ENCODE assay signal across 29 mouse cellular contexts in genomic region chr11:88030836-88031235, GRCm38 (mm10). TPM values are rescaled to one million over a fixed set of nuclear protein-coding genes. Genes with fewer than 3 reads are reported as not detected.
DNase-seq lines count a peak whose midpoint lies in the region; ATAC-seq and TF ChIP-seq lines count a peak whose summit lies in the region.
"Had no signal": no experiment of that assay in that cellular context is flagged by ENCODE, and none has a peak within 500 bp of the region (broad histone marks: within the 10 kb centered on the region; RNA-seq: fewer than 3 reads in every experiment).

No protein-coding gene starts in this region.

- no peaks in the 10 kb centered on the region for H3K9me3 ChIP-seq in kidney, postnatal 0 days (replicated peaks; ENCODE audit: low read length)
- H3K9me3 ChIP-seq in kidney, embryonic 14.5 days (ENCODE audit: control insufficient read depth, low read length): no peaks in the 10 kb centered on the region
- H3K9me3 ChIP-seq in ES-Bruce4 (replicated peaks; ENCODE audit: control insufficient read depth, insufficient read depth, low read length, poor library complexity, severe bottlenecking): no peaks in the 10 kb centered on the region
- H3K9me3 ChIP-seq: embryonic facial prominence, embryonic 10.5 days; embryonic facial prominence, embryonic 15.5 days; forebrain, embryonic 15.5 days; heart, embryonic 13.5 days; hindbrain, embryonic 10.5 days; hindbrain, embryonic 15.5 days; limb, embryonic 12.5 days; liver, embryonic 13.5 days; midbrain, embryonic 10.5 days; midbrain, embryonic 15.5 days; neural tube, embryonic 15.5 days; stomach, embryonic 15.5 days had no signal

- TF ChIP-seq POLR2A in ES-Bruce4 (IDR thresholded peaks at IDR 0.05; ENCODE audit: insufficient read depth, low read length): no peak

- no peak overlapping the region for H3K9ac ChIP-seq in kidney, postnatal 0 days (ENCODE audit: low read depth, low read length)
- no peak overlapping the region for H3K9ac ChIP-seq in kidney, embryonic 14.5 days (ENCODE audit: low read depth, low read length)
- H3K9ac ChIP-seq in ES-Bruce4 (ENCODE audit: low read depth, poor library complexity, severe bottlenecking): peak overlapping the region; percentile 0
- H3K9ac ChIP-seq: embryonic facial prominence, embryonic 15.5 days; forebrain, embryonic 15.5 days; heart, embryonic 13.5 days; hindbrain, embryonic 15.5 days; limb, embryonic 12.5 days; liver, embryonic 13.5 days; midbrain, embryonic 15.5 days; neural tube, embryonic 15.5 days; stomach, embryonic 15.5 days had no signal

- TF ChIP-seq EP300 in ES-Bruce4 (IDR thresholded peaks at IDR 0.05; ENCODE audit: insufficient read depth, low read depth, low read length): no peak

- no peaks in the 10 kb centered on the region for H3K27me3 ChIP-seq in kidney, postnatal 0 days (ENCODE audit: insufficient read depth, low read length)
- no peaks in the 10 kb centered on the region for H3K27me3 ChIP-seq in kidney, embryonic 14.5 days (ENCODE audit: control insufficient read depth, insufficient read depth, low read length)
- no peaks in the 10 kb centered on the region for H3K27me3 ChIP-seq in ES-Bruce4 (ENCODE audit: control insufficient read depth, insufficient read depth, low read length, poor library complexity, severe bottlenecking)
- H3K27me3 ChIP-seq: CH12.LX; embryonic facial prominence, embryonic 15.5 days; forebrain, embryonic 15.5 days; heart, embryonic 13.5 days; hindbrain, embryonic 15.5 days; limb, embryonic 12.5 days; liver, embryonic 13.5 days; midbrain, embryonic 15.5 days; neural tube, embryonic 15.5 days; stomach, embryonic 15.5 days had no signal

- no peaks in the 10 kb centered on the region for H3K36me3 ChIP-seq in kidney, postnatal 0 days (ENCODE audit: insufficient read depth, low read length)
- H3K36me3 ChIP-seq in kidney, embryonic 14.5 days (ENCODE audit: control insufficient read depth, insufficient read depth, low read length): no peaks in the 10 kb centered on the region
- no peaks in the 10 kb centered on the region for H3K36me3 ChIP-seq in ES-Bruce4 (ENCODE audit: control insufficient read depth, insufficient read depth, low read length, poor library complexity, severe bottlenecking)
- H3K36me3 ChIP-seq: embryonic facial prominence, embryonic 15.5 days; forebrain, embryonic 15.5 days; hindbrain, embryonic 15.5 days; limb, embryonic 12.5 days; liver, embryonic 13.5 days; midbrain, embryonic 15.5 days; neural tube, embryonic 15.5 days; stomach, embryonic 15.5 days had no signal

- peak overlapping the region; percentile 56; the same call in 1 of the 2 replicates for H3K27ac ChIP-seq in kidney, postnatal 0 days
- no peak overlapping the region for H3K27ac ChIP-seq in kidney, embryonic 14.5 days (ENCODE audit: low read depth, low read length)
- H3K27ac ChIP-seq in ES-Bruce4 (ENCODE audit: insufficient read depth, low read length): no peak overlapping the region
- peak overlapping the region; percentile 69 for H3K27ac ChIP-seq in brown adipose tissue, adult 24 weeks (replicated peaks; ENCODE audit: low read depth, low read length)
- H3K27ac ChIP-seq: embryonic facial prominence, embryonic 10.5 days; embryonic facial prominence, embryonic 15.5 days; heart, embryonic 13.5 days; hindbrain, embryonic 10.5 days; hindbrain, embryonic 15.5 days; layer of hippocampus, adult 2 months; left cerebral cortex, adult 2 months; limb, embryonic 12.5 days; liver, embryonic 13.5 days; midbrain, embryonic 10.5 days; midbrain, embryonic 15.5 days; neural tube, embryonic 15.5 days; stomach, embryonic 15.5 days had no signal

- H3K4me3 ChIP-seq in kidney, postnatal 0 days (replicated peaks; ENCODE audit: low read depth, low read length): no peak overlapping the region
- H3K4me3 ChIP-seq in kidney, embryonic 14.5 days (ENCODE audit: low read length): no peak overlapping the region
- peak overlapping the region; percentile 47 for H3K4me3 ChIP-seq in ES-Bruce4 (ENCODE audit: low read depth, low read length)
- no peak overlapping the region for H3K4me3 ChIP-seq in brown adipose tissue, adult 24 weeks (ENCODE audit: insufficient read depth, low read depth, low read length)
- H3K4me3 ChIP-seq: embryonic facial prominence, embryonic 10.5 days; embryonic facial prominence, embryonic 15.5 days; forebrain, embryonic 15.5 days; heart, embryonic 13.5 days; hindbrain, embryonic 10.5 days; hindbrain, embryonic 15.5 days; layer of hippocampus, adult 2 months; left cerebral cortex, adult 2 months; limb, embryonic 12.5 days; liver, embryonic 13.5 days; midbrain, embryonic 10.5 days; midbrain, embryonic 15.5 days; neural tube, embryonic 15.5 days; stomach, embryonic 15.5 days had no signal

- 72% methylated on average over 2 of the region's 2 CpGs for WGBS in kidney, postnatal 0 days
- 83% methylated on average over 2 of the region's 2 CpGs for WGBS in kidney, embryonic 14.5 days

- H3K4me1 ChIP-seq in kidney, postnatal 0 days (replicated peaks; ENCODE audit: insufficient read depth, low read length): no peaks in the 10 kb centered on the region
- no peaks in the 10 kb centered on the region for H3K4me1 ChIP-seq in kidney, embryonic 14.5 days (ENCODE audit: control insufficient read depth, insufficient read depth, low read length)
- peaks cover 9% of the 10 kb centered on the region for H3K4me1 ChIP-seq in ES-Bruce4 (ENCODE audit: control insufficient read depth, insufficient read depth, low read length)
- no peaks in the 10 kb centered on the region; the same call in 1 of the 2 replicates for H3K4me1 ChIP-seq in brown adipose tissue, adult 24 weeks (ENCODE audit: control insufficient read depth, insufficient read depth, insufficient read length, low read length)
- H3K4me1 ChIP-seq: embryonic facial prominence, embryonic 15.5 days; limb, embryonic 12.5 days; liver, embryonic 13.5 days; stomach, embryonic 15.5 days had no signal

- H3K4me2 ChIP-seq in kidney, postnatal 0 days (ENCODE audit: low read length): no peak overlapping the region
- no peak overlapping the region for H3K4me2 ChIP-seq in kidney, embryonic 14.5 days (replicated peaks; ENCODE audit: low read depth, low read length)
- H3K4me2 ChIP-seq: embryonic facial prominence, embryonic 15.5 days; forebrain, embryonic 15.5 days; heart, embryonic 13.5 days; hindbrain, embryonic 15.5 days; limb, embryonic 12.5 days; liver, embryonic 13.5 days; midbrain, embryonic 15.5 days; neural tube, embryonic 15.5 days; stomach, embryonic 15.5 days had no signal

- DNase-seq in heart, adult 11 months: peak; percentile 86
- no peak for DNase-seq in heart, adult 8-10 months (ENCODE audit: low spot score)
- no peak for DNase-seq in kidney, postnatal 0 days (ENCODE audit: low spot score)
- DNase-seq in urinary bladder, postnatal 10 days (ENCODE audit: low spot score): no peak
- DNase-seq: cerebellum, adult 8-10 months; cerebellum, postnatal 25 days; liver, embryonic 13.5 days; lung, adult 2 months; lung, postnatal 10 days; retina, postnatal 1 day; right cerebral cortex, postnatal 14 days had no signal

- no peak for TF ChIP-seq CTCF in kidney, postnatal 0 days (IDR thresholded peaks at IDR 0.05; ENCODE audit: low read depth)
- TF ChIP-seq CTCF in ES-Bruce4 (IDR thresholded peaks at IDR 0.05; ENCODE audit: low read depth, low read length): no peak

- no peak for ATAC-seq in kidney, postnatal 0 days (replicated peaks; ENCODE audit: low FRiP score, low read depth)
- ATAC-seq in kidney, embryonic 14.5 days (ENCODE audit: low FRiP score, low TSS enrichment): no peak
- ATAC-seq: forebrain, embryonic 15.5 days; inflammation-experienced regulatory T-cells, adult 6 months; midbrain, embryonic 15.5 days had no signal

RNA-seq across cellular contexts. Expression of gene Srsf1, which starts 16.3 kb away (rescaled TPM):
- total RNA-seq in heart, adult 8-10 months (2022): 100 to 1,000 TPM in 3 of 4 experiments, 10 to 100 TPM in 1; 97.6 to 103 (median 102) TPM
- 187 and 206 TPM in 2 replicates for polyA plus RNA-seq in kidney, postnatal 0 days (2015; fragmentation: Nextera tagmentation; extraction: Ambion mirVana)
- polyA plus RNA-seq in kidney, embryonic 14.5 days (2014; fragmentation: Nextera tagmentation; extraction: Ambion mirVana): 273 and 432 TPM in 2 replicates
- 511 and 547 TPM in 2 replicates for polyA plus RNA-seq in ES-Bruce4 (2011; ENCODE audit: insufficient read depth, insufficient read length, low read depth, missing spikeins)
- 52.3 and 109 TPM in 2 replicates for polyA plus RNA-seq in brown adipose tissue, adult 24 weeks (2012; ENCODE audit: insufficient read depth, insufficient read length, missing spikeins)

RNA-seq across cellular contexts. Expression of gene Vezf1, which starts 37.2 kb away (rescaled TPM):
- 10 to 100 TPM; 39.8 to 44.7 (median 41.8) TPM for total RNA-seq in heart, adult 8-10 months (2022)
- 38.8 and 39.8 TPM in 2 replicates for polyA plus RNA-seq in kidney, postnatal 0 days (2015; fragmentation: Nextera tagmentation; extraction: Ambion mirVana)
- 39.4 and 50.7 TPM in 2 replicates for polyA plus RNA-seq in kidney, embryonic 14.5 days (2014; fragmentation: Nextera tagmentation; extraction: Ambion mirVana)
- 43.4 and 44.8 TPM in 2 replicates for polyA plus RNA-seq in ES-Bruce4 (2011; ENCODE audit: insufficient read depth, insufficient read length, low read depth, missing spikeins)
- polyA plus RNA-seq in brown adipose tissue, adult 24 weeks (2012; ENCODE audit: insufficient read depth, insufficient read length, missing spikeins): 17.3 and 19.7 TPM in 2 replicates

RNA-seq across cellular contexts. Expression of gene Dynll2, which starts 43.5 kb away (rescaled TPM):
- total RNA-seq in heart, adult 8-10 months (2022): 100 to 1,000 TPM; 414 to 471 (median 442) TPM
- polyA plus RNA-seq in kidney, postnatal 0 days (2015; fragmentation: Nextera tagmentation; extraction: Ambion mirVana): 24.0 and 24.7 TPM in 2 replicates
- polyA plus RNA-seq in kidney, embryonic 14.5 days (2014; fragmentation: Nextera tagmentation; extraction: Ambion mirVana): 18.7 and 23.6 TPM in 2 replicates
- 130 and 133 TPM in 2 replicates for polyA plus RNA-seq in ES-Bruce4 (2011; ENCODE audit: insufficient read depth, insufficient read length, low read depth, missing spikeins)
- polyA plus RNA-seq in brown adipose tissue, adult 24 weeks (2012; ENCODE audit: insufficient read depth, insufficient read length, missing spikeins): 152 and 166 TPM in 2 replicates

Comparison
In these comparisons a context has a peak if more than half of its experiments do, and no peak if none do; other contexts are left out.
1. H3K27ac ChIP-seq: peak in kidney, postnatal 0 days (single experiment) and brown adipose tissue, adult 24 weeks (single experiment); none in kidney, embryonic 14.5 days (single experiment) and ES-Bruce4 (single experiment).